Mouse (Mus musculus): ENCODE measurements around the gene Tmem208. TPM values are rescaled to one million over a fixed set of nuclear protein-coding genes. Genes with fewer than 3 reads are reported as not detected.
A peak's percentile ranks its signal among the peaks of the same experiment; 100 is the strongest.

Tmem208 gene
- 82.1 and 84.2 TPM in 2 replicates for polyA plus RNA-seq (2015; fragmentation: Nextera tagmentation; extraction: Ambion mirVana)

DNA sequence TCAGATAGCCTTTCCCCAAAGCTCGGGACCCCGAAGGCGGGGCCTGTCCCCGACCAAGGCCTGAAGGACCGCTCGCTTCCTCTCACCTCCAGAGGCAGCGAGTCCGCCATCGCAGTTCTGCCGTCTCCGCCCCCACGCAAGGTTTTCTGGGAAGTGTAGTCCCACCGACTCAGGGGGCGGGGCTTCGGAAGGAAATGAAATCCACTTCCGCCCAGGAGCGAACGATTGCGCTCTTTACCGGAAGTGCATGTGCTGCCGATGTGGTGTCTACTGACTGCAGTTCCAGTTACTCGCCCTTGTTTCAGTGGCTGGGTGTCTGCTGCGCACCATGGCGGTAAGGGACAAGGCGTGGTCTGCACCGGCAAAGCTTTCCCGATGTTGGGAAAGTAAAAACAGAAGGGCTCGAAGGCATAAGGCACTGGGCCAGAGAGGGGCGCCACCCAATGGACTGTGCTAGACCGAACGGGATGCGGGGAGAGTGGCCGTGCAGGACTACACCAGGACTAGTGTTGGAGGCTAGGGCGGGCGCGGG lies at the start of gene Tmem208, which contains the start of gene Lrrc29:
Gene Tmem208 (plus strand): TSS at position 214 of the 532 bp plus-strand sequence.
Gene Lrrc29 (minus strand): TSS at position 138 of the 532 bp plus-strand sequence.
- H3K27ac ChIP-seq (ENCODE audit: low read length) = peak within 1 kb of the TSS; percentile 87
- H3K4me2 ChIP-seq (ENCODE audit: low read depth, low read length) = peak within 1 kb of the TSS; percentile 96
- under 1% methylated on average over 36 of the region's 36 CpGs for WGBS
- H3K4me1 ChIP-seq (ENCODE audit: control insufficient read depth, insufficient read depth, low read length) = peaks cover 17% of the 10 kb centered on the region
- H3K9ac ChIP-seq (ENCODE audit: low read length) = peak within 1 kb of the TSS; percentile 97
- no peaks in the 10 kb centered on the region for H3K27me3 ChIP-seq (ENCODE audit: control insufficient read depth, insufficient read depth, low read length)
- peaks cover 34% of the 10 kb centered on the region for H3K36me3 ChIP-seq (ENCODE audit: control insufficient read depth, insufficient read depth)
- ATAC-seq (replicated peaks; ENCODE audit: extremely low read depth, insufficient read depth, low FRiP score) = peak; percentile 92
- peak within 1 kb of the TSS; percentile 96 for H3K4me3 ChIP-seq (ENCODE audit: low read length)
- no peaks in the 10 kb centered on the region for H3K9me3 ChIP-seq (replicated peaks; ENCODE audit: control insufficient read depth, low read length)

DNA sequence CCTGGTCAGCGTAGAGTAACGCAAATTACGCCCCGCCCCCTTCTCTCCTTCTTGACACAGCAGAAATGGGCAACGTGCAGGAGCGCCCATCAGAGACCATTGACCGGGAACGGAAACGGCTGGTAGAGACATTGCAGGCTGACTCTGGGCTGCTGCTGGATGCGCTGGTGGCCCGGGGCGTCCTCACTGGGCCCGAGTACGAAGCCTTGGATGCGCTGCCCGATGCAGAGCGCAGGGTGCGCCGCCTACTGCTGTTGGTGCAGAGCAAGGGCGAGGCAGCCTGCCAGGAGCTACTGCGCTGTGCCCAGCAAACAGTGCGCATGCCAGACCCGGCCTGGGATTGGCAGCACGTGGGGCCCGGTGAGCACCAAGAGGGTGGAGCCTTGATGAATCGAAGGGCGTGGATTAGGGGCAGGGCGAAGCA lies 47.2 kb upstream of the Tmem208 start:
- peak; percentile 80 for ATAC-seq (replicated peaks; ENCODE audit: extremely low read depth, insufficient read depth, low FRiP score)
- Histone ChIP-seq H3K4me1 (ENCODE audit: control insufficient read depth, insufficient read depth, low read length) (peaks cover 8% of the 10 kb centered on the region), H3K36me3 (ENCODE audit: control insufficient read depth, insufficient read depth) (no peaks in the 10 kb centered on the region), H3K4me3 (ENCODE audit: low read length) (peak overlapping the region; percentile 33), H3K27ac (ENCODE audit: low read length) (no peak overlapping the region), H3K9ac (ENCODE audit: low read length) (no peak overlapping the region), H3K27me3 (ENCODE audit: control insufficient read depth, insufficient read depth, low read length) (peaks cover 45% of the 10 kb centered on the region), H3K4me2 (ENCODE audit: low read depth, low read length) (peak overlapping the region; percentile 62), H3K9me3 (replicated peaks; ENCODE audit: control insufficient read depth, low read length) (no peaks in the 10 kb centered on the region)
- 3% methylated on average over 28 of the region's 28 CpGs for WGBS

DNA sequence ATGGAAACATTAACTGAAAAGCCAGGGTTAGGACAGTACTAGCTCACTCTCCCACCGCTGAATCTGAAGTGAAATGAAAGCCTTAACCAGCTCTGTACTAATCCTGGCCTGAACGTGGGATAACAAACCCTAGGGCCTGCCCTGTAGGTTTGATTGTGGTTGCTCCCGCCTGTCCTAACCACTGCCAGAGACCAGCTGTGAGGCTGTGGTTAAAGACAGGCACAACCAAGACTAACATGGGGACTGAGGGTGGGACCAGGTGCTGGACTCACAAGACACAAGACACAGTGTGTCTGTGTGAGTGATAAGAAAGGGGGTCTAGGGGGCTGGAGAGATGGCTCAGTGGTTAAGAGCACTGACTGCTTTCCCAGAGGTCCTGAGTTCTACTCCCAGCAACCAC lies 45.6 kb upstream of the Tmem208 start:
- H3K27ac ChIP-seq (ENCODE audit: low read length) = no peak overlapping the region
- no peak overlapping the region for H3K9ac ChIP-seq (ENCODE audit: low read length)
- no peaks in the 10 kb centered on the region for H3K9me3 ChIP-seq (replicated peaks; ENCODE audit: control insufficient read depth, low read length)
- WGBS = 73% methylated on average over 3 of the region's 3 CpGs
- H3K4me2 ChIP-seq (ENCODE audit: low read depth, low read length) = no peak overlapping the region
- ATAC-seq (replicated peaks; ENCODE audit: extremely low read depth, insufficient read depth, low FRiP score) = no peak
- no peak overlapping the region for H3K4me3 ChIP-seq (ENCODE audit: low read length)
- peaks cover 28% of the 10 kb centered on the region for H3K27me3 ChIP-seq (ENCODE audit: control insufficient read depth, insufficient read depth, low read length)
- H3K36me3 ChIP-seq (ENCODE audit: control insufficient read depth, insufficient read depth) = no peaks in the 10 kb centered on the region
- peaks cover 6% of the 10 kb centered on the region for H3K4me1 ChIP-seq (ENCODE audit: control insufficient read depth, insufficient read depth, low read length)

DNA sequence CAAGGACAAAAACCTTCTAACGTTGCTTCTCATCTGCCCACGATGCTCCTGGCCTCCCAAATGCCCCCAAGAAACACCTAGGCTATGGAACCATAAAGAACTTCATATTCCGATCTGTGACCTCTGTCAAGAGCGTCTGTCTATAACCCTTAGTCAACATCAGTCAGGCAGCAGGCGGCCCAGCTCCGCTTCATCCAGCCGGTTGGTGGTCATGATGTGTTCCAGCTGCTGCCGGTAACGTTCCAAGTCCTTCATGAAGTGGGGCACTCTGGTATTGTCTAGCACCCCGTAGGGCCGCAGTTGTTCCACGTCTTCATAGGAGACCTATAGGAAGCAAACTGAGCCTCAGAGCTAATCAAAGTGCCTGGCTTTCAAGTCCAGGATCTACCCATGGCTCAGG lies 44.3 kb upstream of the Tmem208 start:
- Histone ChIP-seq H3K9me3 (replicated peaks; ENCODE audit: control insufficient read depth, low read length) (no peaks in the 10 kb centered on the region), H3K4me1 (ENCODE audit: control insufficient read depth, insufficient read depth, low read length) (no peaks in the 10 kb centered on the region), H3K4me3 (ENCODE audit: low read length) (no peak overlapping the region), H3K4me2 (ENCODE audit: low read depth, low read length) (no peak overlapping the region), H3K27ac (ENCODE audit: low read length) (no peak overlapping the region), H3K9ac (ENCODE audit: low read length) (no peak overlapping the region), H3K36me3 (ENCODE audit: control insufficient read depth, insufficient read depth) (no peaks in the 10 kb centered on the region), H3K27me3 (ENCODE audit: control insufficient read depth, insufficient read depth, low read length) (peaks cover 20% of the 10 kb centered on the region)
- ATAC-seq (replicated peaks; ENCODE audit: extremely low read depth, insufficient read depth, low FRiP score) = no peak
- whole genome bisulfite sequencing = 79% methylated on average over 12 of the region's 12 CpGs

DNA sequence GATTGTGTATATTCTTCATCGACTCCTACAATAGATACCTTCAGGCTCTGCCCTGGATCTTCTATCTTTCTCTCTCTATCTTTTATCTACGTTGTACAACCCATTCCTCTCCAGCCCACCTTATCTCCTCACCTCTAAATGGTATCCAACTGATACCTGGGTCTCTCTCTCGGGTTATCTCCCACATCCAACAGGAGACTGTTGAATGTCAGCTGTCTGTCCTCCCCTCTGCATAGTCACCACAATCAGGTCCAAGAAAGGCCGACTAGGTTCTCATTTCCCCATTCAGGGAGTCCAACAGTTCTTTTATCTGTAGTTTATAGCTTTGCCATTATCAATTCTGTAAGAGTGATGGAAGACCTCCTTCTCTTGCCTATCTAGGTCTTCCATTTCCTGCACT lies 43.9 kb upstream of the Tmem208 start:
- WGBS = 69% methylated on average over 4 of the region's 4 CpGs
- Histone ChIP-seq H3K27me3 (ENCODE audit: control insufficient read depth, insufficient read depth, low read length) (peaks cover 16% of the 10 kb centered on the region), H3K4me1 (ENCODE audit: control insufficient read depth, insufficient read depth, low read length) (no peaks in the 10 kb centered on the region), H3K9ac (ENCODE audit: low read length) (no peak overlapping the region), H3K9me3 (replicated peaks; ENCODE audit: control insufficient read depth, low read length) (no peaks in the 10 kb centered on the region), H3K27ac (ENCODE audit: low read length) (no peak overlapping the region), H3K4me3 (ENCODE audit: low read length) (no peak overlapping the region), H3K4me2 (ENCODE audit: low read depth, low read length) (no peak overlapping the region), H3K36me3 (ENCODE audit: control insufficient read depth, insufficient read depth) (no peaks in the 10 kb centered on the region)
- no peak for ATAC-seq (replicated peaks; ENCODE audit: extremely low read depth, insufficient read depth, low FRiP score)

DNA sequence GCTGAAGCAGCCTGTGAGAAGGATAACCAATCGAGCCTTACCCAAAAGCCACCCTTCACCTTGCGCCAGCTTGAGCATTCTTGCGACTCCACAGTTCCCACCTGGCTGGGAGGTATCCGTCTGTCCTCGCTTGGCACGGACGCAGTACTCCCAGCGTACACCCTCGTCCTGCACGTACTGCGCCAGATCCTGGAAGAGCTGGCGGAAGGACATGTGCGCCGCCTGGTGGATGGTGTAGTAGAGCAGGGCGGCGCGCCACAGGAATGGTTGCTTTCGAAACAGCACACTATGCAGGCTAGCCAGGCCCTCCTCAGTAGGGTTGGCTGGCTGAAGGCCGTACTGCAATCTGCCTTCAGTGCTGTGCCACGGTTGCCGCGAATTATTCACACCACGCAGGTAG lies 43.1 kb upstream of the Tmem208 start:
- no peak overlapping the region for H3K9ac ChIP-seq (ENCODE audit: low read length)
- no peaks in the 10 kb centered on the region for H3K36me3 ChIP-seq (ENCODE audit: control insufficient read depth, insufficient read depth)
- H3K9me3 ChIP-seq (replicated peaks; ENCODE audit: control insufficient read depth, low read length) = no peaks in the 10 kb centered on the region
- 23% methylated on average over 23 of the region's 23 CpGs for WGBS
- H3K27me3 ChIP-seq (ENCODE audit: control insufficient read depth, insufficient read depth, low read length) = peaks cover 9% of the 10 kb centered on the region
- no peak overlapping the region for H3K27ac ChIP-seq (ENCODE audit: low read length)
- peak; percentile 40 for ATAC-seq (replicated peaks; ENCODE audit: extremely low read depth, insufficient read depth, low FRiP score)
- H3K4me1 ChIP-seq (ENCODE audit: control insufficient read depth, insufficient read depth, low read length) = no peaks in the 10 kb centered on the region
- no peak overlapping the region for H3K4me2 ChIP-seq (ENCODE audit: low read depth, low read length)
- no peak overlapping the region for H3K4me3 ChIP-seq (ENCODE audit: low read length)

DNA sequence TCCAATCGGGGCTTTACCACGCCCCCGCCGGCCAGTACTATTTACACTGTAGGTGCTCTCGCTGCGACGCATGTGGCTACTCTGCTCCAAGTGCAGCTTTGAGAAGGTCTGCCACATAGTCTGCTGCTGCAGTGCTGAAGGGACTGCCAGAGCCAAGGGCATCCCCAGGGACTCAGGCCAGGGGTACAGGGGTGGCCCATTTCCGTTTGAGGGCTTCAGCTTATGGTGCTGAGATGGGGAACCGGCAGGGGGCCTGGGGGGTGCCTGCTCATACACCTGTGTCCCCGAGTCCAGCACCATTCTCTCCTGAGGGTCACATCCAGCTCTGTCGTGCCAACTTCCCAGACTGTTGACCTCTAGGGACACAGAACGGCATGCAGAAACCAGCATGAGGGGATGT lies 40.6 kb upstream of the Tmem208 start:
- 43% methylated on average over 12 of the region's 12 CpGs for WGBS

DNA sequence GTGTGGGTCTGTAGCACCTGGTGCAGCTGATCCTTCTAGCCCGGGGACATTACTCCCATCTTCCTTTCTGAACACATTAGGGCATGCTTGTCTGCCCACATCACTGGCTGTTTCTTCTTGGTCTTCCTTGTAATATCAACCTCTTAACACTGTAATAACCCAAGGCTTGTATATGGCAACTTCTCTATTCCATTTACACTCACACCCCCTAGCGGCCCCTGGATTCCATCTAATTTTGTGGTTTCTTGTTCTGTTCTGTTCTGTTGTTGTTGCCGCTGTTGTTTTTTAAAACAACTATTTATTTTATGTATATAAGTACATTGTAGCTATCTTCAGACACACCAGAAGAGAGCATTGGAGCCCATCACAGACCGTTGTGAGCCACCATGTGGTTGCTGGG lies 39.2 kb upstream of the Tmem208 start:
- no peak overlapping the region for H3K9ac ChIP-seq (ENCODE audit: low read length)

More for the DNA sequence above, 40.6 kb upstream of the Tmem208 start:
- Histone ChIP-seq H3K4me1 (ENCODE audit: control insufficient read depth, insufficient read depth, low read length) (peaks cover 11% of the 10 kb centered on the region), H3K36me3 (ENCODE audit: control insufficient read depth, insufficient read depth) (no peaks in the 10 kb centered on the region), H3K9me3 (replicated peaks; ENCODE audit: control insufficient read depth, low read length) (no peaks in the 10 kb centered on the region), H3K27ac (ENCODE audit: low read length) (no peak overlapping the region), H3K4me3 (ENCODE audit: low read length) (no peak overlapping the region), H3K9ac (ENCODE audit: low read length) (no peak overlapping the region), H3K27me3 (ENCODE audit: control insufficient read depth, insufficient read depth, low read length) (peaks cover 4% of the 10 kb centered on the region; the same call in 1 of the 2 replicates), H3K4me2 (ENCODE audit: low read depth, low read length) (no peak overlapping the region)
- no peak for ATAC-seq (replicated peaks; ENCODE audit: extremely low read depth, insufficient read depth, low FRiP score)

DNA sequence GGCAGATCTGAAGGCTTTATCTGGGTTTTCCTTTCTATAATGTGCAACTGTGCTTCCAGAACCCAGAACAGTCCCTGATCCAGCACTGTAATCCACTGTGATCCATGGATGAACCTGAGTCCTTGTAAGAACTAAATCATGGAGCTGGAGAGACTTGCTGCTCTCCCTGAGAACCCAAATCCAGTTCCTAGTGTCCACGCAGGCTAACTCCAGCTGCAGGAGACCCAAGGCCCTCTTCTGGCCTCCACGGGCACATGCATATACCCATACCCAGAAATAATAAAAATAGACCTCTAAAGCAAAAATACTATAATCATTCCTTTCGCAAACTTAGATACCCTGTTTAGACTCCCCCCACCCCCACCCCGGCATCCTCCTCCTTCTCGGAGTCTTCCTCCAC lies 37.9 kb upstream of the Tmem208 start:
- Histone ChIP-seq H3K4me3 (ENCODE audit: low read length) (no peak overlapping the region), H3K27ac (ENCODE audit: low read length) (no peak overlapping the region), H3K9me3 (replicated peaks; ENCODE audit: control insufficient read depth, low read length) (no peaks in the 10 kb centered on the region), H3K4me1 (ENCODE audit: control insufficient read depth, insufficient read depth, low read length) (peaks cover 14% of the 10 kb centered on the region), H3K36me3 (ENCODE audit: control insufficient read depth, insufficient read depth) (no peaks in the 10 kb centered on the region), H3K9ac (ENCODE audit: low read length) (no peak overlapping the region), H3K4me2 (ENCODE audit: low read depth, low read length) (no peak overlapping the region; the same call in 1 of the 2 replicates), H3K27me3 (ENCODE audit: control insufficient read depth, insufficient read depth, low read length) (peaks cover 6% of the 10 kb centered on the region; the same call in 1 of the 2 replicates)
- WGBS = 87% methylated on average over 5 of the region's 5 CpGs
- ATAC-seq (replicated peaks; ENCODE audit: extremely low read depth, insufficient read depth, low FRiP score) = no peak

More for the DNA sequence above, 39.2 kb upstream of the Tmem208 start:
- ATAC-seq (replicated peaks; ENCODE audit: extremely low read depth, insufficient read depth, low FRiP score) = no peak
- Histone ChIP-seq H3K36me3 (ENCODE audit: control insufficient read depth, insufficient read depth) (no peaks in the 10 kb centered on the region), H3K9me3 (replicated peaks; ENCODE audit: control insufficient read depth, low read length) (no peaks in the 10 kb centered on the region), H3K27ac (ENCODE audit: low read length) (no peak overlapping the region), H3K4me2 (ENCODE audit: low read depth, low read length) (no peak overlapping the region), H3K4me3 (ENCODE audit: low read length) (no peak overlapping the region), H3K4me1 (ENCODE audit: control insufficient read depth, insufficient read depth, low read length) (peaks cover 14% of the 10 kb centered on the region), H3K27me3 (ENCODE audit: control insufficient read depth, insufficient read depth, low read length) (peaks cover 6% of the 10 kb centered on the region; the same call in 1 of the 2 replicates)
- WGBS = 86% methylated on average over 4 of the region's 4 CpGs

All from heart, embryonic 16.5 days (tissue).